Mouse (Mus musculus) MEL (cell line): ENCODE data around the gene Tigd4.

Experiments used
- CHD1 ChIP-seq: IDR thresholded peaks from 2 replicates; pipeline ENCODE4 v1.6.1; 2012; ENCODE audit warnings: low read depth, mild to moderate bottlenecking, inconsistent platforms, low read length, improper control_type of control experiment
- CTCF ChIP-seq, 3 experiments: IDR thresholded peaks in 2 of 3; conservative IDR thresholded peaks in 1 of 3; 2 replicates each; pipeline ENCODE4 v1.5.1; 2011 to 2012; ENCODE audit warnings: low read length in 3 of 3, low read depth in 2 of 3, mild to moderate bottlenecking in 2 of 3, improper control_type of control experiment in 1 of 3, inconsistent platforms in 1 of 3, mixed read lengths in 1 of 3, moderate library complexity in 1 of 3; ENCODE audit not compliant: control insufficient read depth in 1 of 3, insufficient read depth in 1 of 3, poor library complexity in 1 of 3, severe bottlenecking in 1 of 3
- MAX ChIP-seq: IDR thresholded peaks from 2 replicates; pipeline ENCODE4 v1.6.1; 2011; ENCODE audit warnings: low read length, improper control_type of control experiment
- POLR2A ChIP-seq, 2 experiments: IDR thresholded peaks; 2 replicates each; pipeline ENCODE4 v1.6.1; 2011 to 2012; ENCODE audit warnings: low read length in 2 of 2, mild to moderate bottlenecking in 2 of 2, control low read depth in 1 of 2, improper control_type of control experiment in 1 of 2, low read depth in 1 of 2, moderate library complexity in 1 of 2; ENCODE audit not compliant: control insufficient read depth in 1 of 2, insufficient read depth in 1 of 2, poor library complexity in 1 of 2
- ZNF384 ChIP-seq: IDR thresholded peaks from 2 replicates; pipeline ENCODE4 v1.6.1; 2012; ENCODE audit warnings: low read depth, mild to moderate bottlenecking, inconsistent platforms, low read length, improper control_type of control experiment

GRCm38 (mm10) chr3:84646007-84646290 is 52.6 kb downstream of the Tigd4 start:
- no peak for TF ChIP-seq CTCF (IDR thresholded peaks at IDR 0.05 in 2 of 3, conservative IDR thresholded peaks at IDR 0.05 in 1 of 3; ENCODE audit: control insufficient read depth in 1 of 3, insufficient read depth in 1 of 3, low read depth in 2 of 3, low read length in 3 of 3, poor library complexity in 1 of 3, severe bottlenecking in 1 of 3)
- no peak for TF ChIP-seq MAX
- TF ChIP-seq ZNF384: no peak
- no peak for TF ChIP-seq POLR2A (IDR thresholded peaks at IDR 0.05; ENCODE audit: control insufficient read depth in 1 of 2, insufficient read depth in 1 of 2, low read depth in 1 of 2, low read length in 2 of 2, poor library complexity in 1 of 2)
- TF ChIP-seq CHD1: no peak
